Mouse (Mus musculus) CH12.LX (cell line): ENCODE data around the gene Hoxb8. TPM values are rescaled to one million over a fixed set of nuclear protein-coding genes. Genes with fewer than 3 reads are reported as not detected.

Source experiments
- DNase-seq: peaks from one replicate; pipeline ENCODE4 v3.0.0-alpha.2; 2013; ENCODE audit errors: extremely low read depth
- H3K27ac ChIP-seq: 2 replicates; pipeline ENCODE4 v1.5.1; 2012; ENCODE audit warnings: low read depth, mild to moderate bottlenecking, control low read depth, moderate library complexity; ENCODE audit not compliant: insufficient read depth
- H3K27me3 ChIP-seq: replicated peaks from 2 replicates; pipeline ENCODE3; 2012; ENCODE audit warnings: inconsistent platforms
- H3K36me3 ChIP-seq, 2 experiments: replicated peaks in 1 of 2; 2 replicates each; pipeline versions ENCODE3 to v1.6.1; 2012; ENCODE audit warnings: inconsistent platforms in 1 of 2, low read length in 1 of 2, mild to moderate bottlenecking in 1 of 2, mixed read lengths in 1 of 2, moderate library complexity in 1 of 2; ENCODE audit not compliant: control insufficient read depth in 1 of 2, insufficient read depth in 1 of 2
- H3K4me1 ChIP-seq, 2 experiments: 2 replicates each; pipeline ENCODE4 v1.6.1; 2012; ENCODE audit warnings: inconsistent platforms in 1 of 2, moderate library complexity in 1 of 2; ENCODE audit not compliant: insufficient read depth in 2 of 2, control insufficient read depth in 1 of 2
- H3K4me2 ChIP-seq: 2 replicates; pipeline ENCODE4 v1.6.1; 2012; ENCODE audit warnings: low read depth, mild to moderate bottlenecking, control low read depth; ENCODE audit not compliant: poor library complexity, insufficient read depth, severe bottlenecking
- H3K4me3 ChIP-seq, 3 experiments: fragments of 150-350 bp in 1 of 3; sonication (generic) in 1 of 3; replicated peaks in 1 of 3; 2 replicates each; pipeline versions ENCODE3 to v1.5.1; 2011 to 2012; ENCODE audit warnings: low read depth in 2 of 3, low read length in 2 of 3, mild to moderate bottlenecking in 2 of 3, moderate library complexity in 2 of 3, control low read depth in 1 of 3, improper control_type of control experiment in 1 of 3, inconsistent platforms in 1 of 3, mixed read lengths in 1 of 3; ENCODE audit not compliant: poor library complexity in 1 of 3
- H3K79me2 ChIP-seq: replicated peaks from 2 replicates; pipeline ENCODE4 v1.6.1; 2012; ENCODE audit warnings: mild to moderate bottlenecking, moderate library complexity; ENCODE audit not compliant: control insufficient read depth, poor library complexity, insufficient read depth, severe bottlenecking; ENCODE audit errors: extremely low read depth
- H3K9ac ChIP-seq: 2 replicates; pipeline ENCODE4 v1.6.1; 2012; ENCODE audit warnings: low read depth, mild to moderate bottlenecking, control low read depth, moderate library complexity; ENCODE audit not compliant: insufficient read depth
- H3K9me3 ChIP-seq: replicated peaks from 2 replicates; pipeline ENCODE3; 2012; ENCODE audit warnings: low read length, inconsistent platforms, mixed read lengths
- CTCF ChIP-seq, 2 experiments: IDR thresholded peaks in 1 of 2; conservative IDR thresholded peaks in 1 of 2; 2 replicates each; pipeline ENCODE4 v1.5.1; 2011 to 2012; ENCODE audit warnings: low read depth in 2 of 2, low read length in 2 of 2, improper control_type of control experiment in 1 of 2, inconsistent platforms in 1 of 2, mild to moderate bottlenecking in 1 of 2, moderate library complexity in 1 of 2
- EP300 ChIP-seq: IDR thresholded peaks from 2 replicates; pipeline ENCODE4 v1.6.1; 2011; ENCODE audit warnings: low read length, improper control_type of control experiment
- ETS1 ChIP-seq: conservative IDR thresholded peaks from 2 replicates; pipeline ENCODE4 v1.6.1; 2012; ENCODE audit warnings: low read depth, mild to moderate bottlenecking, inconsistent platforms, low read length, improper control_type of control experiment, moderate library complexity
- GABPA ChIP-seq: IDR thresholded peaks from 2 replicates; pipeline ENCODE4 v1.6.1; 2012; ENCODE audit warnings: low read depth, low read length, improper control_type of control experiment, inconsistent platforms; ENCODE audit not compliant: insufficient replicate concordance
- HCFC1 ChIP-seq: IDR thresholded peaks from 2 replicates; pipeline ENCODE4 v1.6.1; 2012; ENCODE audit warnings: low read depth, mild to moderate bottlenecking, inconsistent platforms, low read length, improper control_type of control experiment
- IRF4 ChIP-seq: IDR thresholded peaks from 2 replicates; pipeline ENCODE4 v1.6.1; 2014; ENCODE audit warnings: low read depth, mild to moderate bottlenecking, inconsistent platforms, low read length, improper control_type of control experiment
- JUND ChIP-seq: conservative IDR thresholded peaks from 2 replicates; pipeline ENCODE4 v1.6.1; 2011; ENCODE audit warnings: low read depth, low read length, improper control_type of control experiment
- KAT2A ChIP-seq: IDR thresholded peaks from 2 replicates; pipeline ENCODE4 v1.6.1; 2012; ENCODE audit warnings: low read length, improper control_type of control experiment, inconsistent platforms; ENCODE audit not compliant: insufficient replicate concordance
- MAFK ChIP-seq: IDR thresholded peaks from 2 replicates; pipeline ENCODE4 v1.6.1; 2011; ENCODE audit warnings: low read length, improper control_type of control experiment; ENCODE audit not compliant: insufficient replicate concordance
- MAX ChIP-seq: IDR thresholded peaks from 2 replicates; pipeline ENCODE4 v1.6.1; 2011; ENCODE audit warnings: low read length, improper control_type of control experiment
- MYC ChIP-seq: IDR thresholded peaks from 2 replicates; pipeline ENCODE4 v1.6.1; 2011; ENCODE audit warnings: low read depth, mild to moderate bottlenecking, improper control_type of control experiment, low read length
- NELFE ChIP-seq: IDR thresholded peaks from 2 replicates; pipeline ENCODE4 v1.6.1; 2011; ENCODE audit warnings: low read depth, low read length, improper control_type of control experiment
- PAX5 ChIP-seq: IDR thresholded peaks from 2 replicates; pipeline ENCODE4 v1.6.1; 2012; ENCODE audit warnings: low read length, inconsistent platforms, mixed read lengths
- POLR2A ChIP-seq: IDR thresholded peaks from 2 replicates; pipeline ENCODE4 v1.6.1; 2011; ENCODE audit warnings: low read depth, mild to moderate bottlenecking, improper control_type of control experiment, low read length
- POLR2AphosphoS2 ChIP-seq: IDR thresholded peaks from 2 replicates; pipeline ENCODE4 v1.6.1; 2011; ENCODE audit warnings: low read depth, low read length, improper control_type of control experiment
- SIN3A ChIP-seq: IDR thresholded peaks from 2 replicates; pipeline ENCODE4 v1.6.1; 2012; ENCODE audit warnings: low read length, improper control_type of control experiment, inconsistent platforms
- SMC3 ChIP-seq: IDR thresholded peaks from 2 replicates; pipeline ENCODE4 v1.6.1; 2011; ENCODE audit warnings: low read depth, low read length, improper control_type of control experiment
- TBP ChIP-seq: conservative IDR thresholded peaks from 2 replicates; pipeline ENCODE4 v1.6.1; 2011; ENCODE audit warnings: low read depth, low read length, improper control_type of control experiment
- TCF12 ChIP-seq: IDR thresholded peaks from 2 replicates; pipeline ENCODE4 v1.6.1; 2014; ENCODE audit warnings: low read depth, mild to moderate bottlenecking, inconsistent platforms, low read length, improper control_type of control experiment
- USF2 ChIP-seq: conservative IDR thresholded peaks from 2 replicates; pipeline ENCODE4 v1.6.1; 2011; ENCODE audit warnings: low read depth, low read length, improper control_type of control experiment
- ZKSCAN1 ChIP-seq: IDR thresholded peaks from 2 replicates; pipeline ENCODE4 v1.6.1; 2012; ENCODE audit warnings: low read depth, inconsistent platforms, low read length, improper control_type of control experiment, borderline replicate concordance
- ZMIZ1 ChIP-seq: IDR thresholded peaks from 2 replicates; pipeline ENCODE4 v1.6.1; 2012; ENCODE audit warnings: low read depth, mild to moderate bottlenecking, inconsistent platforms, low read length, improper control_type of control experiment
- dilution Hi-C: fragments of 300-500 bp; cut with MboI; formaldehyde crosslinking; loops from 2 replicates; pipeline ENCODE4 v1.14.3; 2020; ENCODE audit warnings: low sequenced_read_pairs; ENCODE audit not compliant: extremely low pct_unique_long_range_greater_than_20kb, extremely low pct_ligation_motif_present
- in situ Hi-C: fragments of 300-500 bp; cut with MboI; formaldehyde crosslinking; loops from 3 replicates; pipeline ENCODE4 v1.14.3; 2019; ENCODE audit warnings: low sequenced_read_pairs, low pct_ligation_motif_present, low pct_unique_long_range_greater_than_20kb, mixed read lengths
- polyA plus RNA-seq: library from polyadenylated mRNA; unstranded; fragments of >175 nt; gene quantifications from 2 replicates; pipeline ENCODE4 v1.2.1, GENCODE M21; 2012; ENCODE audit warnings: low read depth; ENCODE audit not compliant: insufficient read length
- total RNA-seq, 2 experiments: library from RNA; depleted of rRNA; stranded (reverse); fragments of 300-350 nt in 1 of 2; fragments of >200 nt in 1 of 2; gene quantifications; 2 replicates each; pipeline ENCODE4 v1.2.3; 2012 to 2014

Hoxb8 gene
- total and polyA plus RNA-seq, 3 experiments, result not detected

GRCm38 (mm10) chr11:96324125-96324524 lies 42.4 kb downstream of the Hoxb8 start:
- Histone ChIP-seq H3K27me3 (no peaks in the 10 kb centered on the region), H3K4me3 (no peak overlapping the region), H3K79me2 (no peaks in the 10 kb centered on the region), H3K9me3 (no peaks in the 10 kb centered on the region), H3K4me1 (peaks cover 0 to 7% of the 10 kb centered on the region in 2 experiments; a peak in 2 of 4 replicates), H3K27ac (no peak overlapping the region), H3K9ac (no peak overlapping the region), H3K36me3 (peaks cover 0 to 11% of the 10 kb centered on the region in 2 experiments), H3K4me2 (no peak overlapping the region)
- DNase-seq, result no peak
- in situ Hi-C loops, result loop anchor here (25.0 kb wide), 1 partner anchor 213 kb away; no protein-coding TSS in a partner anchor
- dilution Hi-C loops, result no loop called here
- TF ChIP-seq SMC3 (no peak), MAFK (no peak), SIN3A (no peak), TBP (no peak), POLR2A (no peak), CTCF (conservative IDR thresholded peaks at IDR 0.05 in 1 of 2, IDR thresholded peaks at IDR 0.05 in 1 of 2; ENCODE audit: low read depth in 2 of 2, low read length in 2 of 2) (no peak), EP300 (no peak), NELFE (no peak), TCF12 (no peak), MAX (no peak), IRF4 (no peak), PAX5 (no peak), POLR2AphosphoS2 (no peak), MYC (no peak), JUND (no peak), HCFC1 (no peak)

- H3K4me2 ChIP-seq, result no peak overlapping the region
- H3K9me3 ChIP-seq, result no peaks in the 10 kb centered on the region
- H3K9ac ChIP-seq, result no peak overlapping the region
These were observed 43.3 kb downstream of the Hoxb8 start for GRCm38 (mm10) chr11:96324965-96325364.

More at GRCm38 (mm10) chr11:96324965-96325364, 43.3 kb downstream of the Hoxb8 start:
- no peak overlapping the region for H3K27ac ChIP-seq
- DNase-seq, result no peak
- dilution Hi-C loops (no loop called here), in situ Hi-C loops (loop anchor here (25.0 kb wide), 1 partner anchor 212 kb away; no protein-coding TSS in a partner anchor)
- no peaks in the 10 kb centered on the region for H3K79me2 ChIP-seq
- peaks cover 0 to 1% of the 10 kb centered on the region in 2 experiments; a peak in 1 of 4 replicates for H3K4me1 ChIP-seq
- no peak for TF ChIP-seq ETS1
- TF ChIP-seq GABPA, result no peak
- TF ChIP-seq USF2, result no peak
- TF ChIP-seq KAT2A, result no peak
- TF ChIP-seq ZMIZ1, result no peak
- TF ChIP-seq ZKSCAN1, result no peak
- peaks cover 0 to 9% of the 10 kb centered on the region in 2 experiments for H3K36me3 ChIP-seq
- no peak overlapping the region for H3K4me3 ChIP-seq
- no peaks in the 10 kb centered on the region for H3K27me3 ChIP-seq
